Mouse (Mus musculus) embryonic facial prominence, embryonic 11.5 days (tissue): ENCODE measurements around the gene Zfp819. TPM values are rescaled to one million over a fixed set of nuclear protein-coding genes. Genes with fewer than 3 reads are reported as not detected.

Source experiments
- ATAC-seq: fragments of 200-750 bp; cut with Nextera tagmentation; replicated peaks from 2 replicates; pipeline ENCODE4 v1.8.0; 2017; ENCODE audit warnings: low read depth; ENCODE audit not compliant: insufficient number of reproducible peaks, low FRiP score, low TSS enrichment
- DNase-seq: peaks from one replicate; pipeline ENCODE4 v3.0.0-alpha.2; 2015; ENCODE audit warnings: low spot score
- H3K27ac ChIP-seq: fragments of 300-500 bp; sonication (generic); replicated peaks from 2 replicates; pipeline ENCODE4 v1.5.1; 2014; ENCODE audit warnings: mild to moderate bottlenecking, low read depth, low read length, control low read depth
- H3K27me3 ChIP-seq: fragments of 300-500 bp; sonication (generic); 2 replicates; pipeline ENCODE4 v1.6.1; 2014; ENCODE audit warnings: mild to moderate bottlenecking, low read length, moderate library complexity, mixed read lengths; ENCODE audit not compliant: control insufficient read depth, insufficient read depth
- H3K36me3 ChIP-seq: fragments of 300-500 bp; sonication (generic); replicated peaks from 2 replicates; pipeline ENCODE4 v1.6.1; 2014; ENCODE audit warnings: low read depth, mild to moderate bottlenecking, low read length, moderate library complexity, mixed read lengths; ENCODE audit not compliant: control insufficient read depth, insufficient read depth
- H3K4me1 ChIP-seq: fragments of 300-500 bp; sonication (generic); 2 replicates; pipeline ENCODE4 v1.6.1; 2014; ENCODE audit warnings: low read length, mixed read lengths; ENCODE audit not compliant: control insufficient read depth, insufficient read depth
- H3K4me2 ChIP-seq: fragments of 300-500 bp; sonication (generic); 2 replicates; pipeline ENCODE4 v1.6.1; 2014; ENCODE audit warnings: low read depth, mild to moderate bottlenecking, control low read depth, low read length, moderate library complexity
- H3K4me3 ChIP-seq: fragments of 300-500 bp; sonication (generic); 2 replicates; pipeline ENCODE4 v1.5.1; 2014; ENCODE audit warnings: low read depth, low read length, control low read depth
- H3K9ac ChIP-seq: fragments of 300-500 bp; sonication (generic); replicated peaks from 2 replicates; pipeline ENCODE4 v1.6.1; 2014; ENCODE audit warnings: mild to moderate bottlenecking, control low read depth, low read length
- H3K9me3 ChIP-seq: fragments of 300-500 bp; sonication (generic); replicated peaks from 2 replicates; pipeline ENCODE4 v1.6.1; 2016; ENCODE audit warnings: mild to moderate bottlenecking, low read length, inconsistent platforms, mixed read lengths; ENCODE audit not compliant: control insufficient read depth
- WGBS: fragments of 180-500 bp; shearing (Covaris S2); extraction: QIAGEN DNeasy Blood & Tissue Kit; methylation state at CpG from one replicate; pipeline ENCODE4 v1.1.7; 2014; 5-methylcytosine and 5-hydroxymethylcytosine counted together
- polyA plus RNA-seq: library from polyadenylated mRNA; unstranded; fragments of >200 nt; fragmentation: Nextera tagmentation; extraction: Ambion mirVana; gene quantifications from 2 replicates; pipeline ENCODE4 v1.2.1, GENCODE M21; 2014

Zfp819 gene
- polyA plus RNA-seq, result 0.14 and 0.67 TPM in 2 replicates

DNA sequence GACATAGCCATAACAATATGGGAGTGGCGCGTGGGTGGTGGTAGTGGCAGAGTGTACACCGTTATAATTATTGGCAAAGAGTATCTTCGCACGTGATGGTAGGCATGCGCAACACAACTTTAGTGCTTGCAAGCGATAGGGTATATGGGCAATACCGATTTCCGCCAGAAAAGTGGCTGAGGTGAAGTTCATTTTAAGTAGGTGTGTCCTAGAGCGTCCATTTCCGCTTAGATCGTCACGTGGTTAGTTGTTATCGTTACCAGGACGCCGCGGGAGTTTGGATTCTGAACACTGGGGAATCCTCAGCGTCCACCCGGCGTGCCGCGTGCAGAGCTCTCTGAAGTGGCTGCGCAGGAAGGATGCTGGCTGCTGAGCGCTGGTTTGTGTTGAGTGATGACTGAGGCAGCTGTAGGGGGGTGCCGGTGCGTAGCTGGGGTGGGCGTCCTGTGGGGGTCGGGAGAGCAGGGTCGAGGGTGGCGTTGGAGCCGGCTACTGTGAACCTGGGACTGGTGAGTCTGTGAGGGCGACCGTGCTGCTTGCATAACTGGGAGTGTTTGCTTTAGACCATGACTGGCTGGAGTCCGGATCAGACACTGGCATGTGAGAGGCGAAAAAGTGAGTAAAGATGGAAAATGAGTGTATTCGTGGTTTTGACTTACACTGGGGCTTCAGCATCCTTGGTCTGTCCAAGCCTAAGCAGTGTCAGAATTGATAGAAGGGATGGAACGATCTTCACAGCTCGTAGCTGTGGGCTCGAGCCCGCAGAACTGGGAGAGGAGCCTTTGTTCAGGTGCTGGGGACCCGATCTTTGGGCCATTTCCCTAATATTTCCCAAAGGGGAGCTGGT, at the start of gene Zfp819:
Zfp819 (plus strand) TSS at position 274 of the 847 bp plus-strand sequence.
- peak; percentile 88 for DNase-seq
- Histone ChIP-seq H3K9me3 (no peaks in the 10 kb centered on the region), H3K36me3 (no peaks in the 10 kb centered on the region), H3K4me3 (peak within 1 kb of the TSS; percentile 41), H3K27me3 (no peaks in the 10 kb centered on the region), H3K4me1 (no peaks in the 10 kb centered on the region), H3K27ac (no peak within 1 kb of the TSS), H3K9ac (peak within 1 kb of the TSS; percentile 57), H3K4me2 (peak within 1 kb of the TSS; percentile 83)
- ATAC-seq, result peak; percentile 90
- WGBS, result 12% methylated on average over 41 of the region's 41 CpGs

GRCm38 (mm10) chr7:43562006-43562633, 44.8 kb upstream of the Zfp819 start, which contains the start of gene Zfp658:
TSS of gene Zfp658 (plus strand) at chr7:43562256.
- Histone ChIP-seq H3K27ac (peak within 1 kb of the TSS; percentile 82), H3K4me1 (peaks cover 3% of the 10 kb centered on the region; the same call in 1 of the 2 replicates), H3K9ac (peak within 1 kb of the TSS; percentile 85), H3K27me3 (no peaks in the 10 kb centered on the region), H3K36me3 (no peaks in the 10 kb centered on the region), H3K4me2 (peak within 1 kb of the TSS; percentile 71), H3K9me3 (no peaks in the 10 kb centered on the region), H3K4me3 (peak within 1 kb of the TSS; percentile 70)
- DNase-seq (peak; percentile 95), ATAC-seq (peak; percentile 90)
- under 1% methylated on average over 27 of the region's 27 CpGs for WGBS

DNA sequence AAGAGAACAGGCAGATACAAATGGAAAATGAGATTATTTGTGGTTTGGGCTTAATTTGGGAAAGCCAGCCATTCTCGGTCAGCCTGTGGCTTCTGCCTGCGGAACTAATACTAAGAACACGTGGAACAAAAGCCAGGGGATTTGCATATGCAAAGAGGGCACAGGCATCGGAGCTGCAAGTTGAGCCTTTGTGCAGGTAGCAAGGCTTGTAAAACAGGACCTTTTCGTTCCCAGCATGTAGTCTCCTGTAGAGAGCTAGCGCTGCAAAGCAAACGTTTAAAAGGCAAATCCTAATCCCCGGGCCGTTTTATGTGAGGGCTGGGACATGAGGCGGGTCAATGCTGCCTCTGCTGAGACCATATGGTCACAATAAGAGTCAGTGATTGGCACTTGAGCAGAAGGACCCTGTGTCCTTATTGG, 44.3 kb upstream of the Zfp819 start:
- peak; percentile 53 for DNase-seq
- no peaks in the 10 kb centered on the region for H3K9me3 ChIP-seq
- H3K4me1 ChIP-seq, result peaks cover 3% of the 10 kb centered on the region; the same call in 1 of the 2 replicates
- ATAC-seq, result no peak
- H3K4me3 ChIP-seq, result peak overlapping the region; percentile 70
- H3K27ac ChIP-seq, result peak overlapping the region; percentile 82; the same call in 1 of the 2 replicates
- no peaks in the 10 kb centered on the region for H3K36me3 ChIP-seq
- peak overlapping the region; percentile 71 for H3K4me2 ChIP-seq
- H3K27me3 ChIP-seq, result no peaks in the 10 kb centered on the region
- under 1% methylated on average over 10 of the region's 10 CpGs for WGBS
- peak overlapping the region; percentile 85 for H3K9ac ChIP-seq

DNA sequence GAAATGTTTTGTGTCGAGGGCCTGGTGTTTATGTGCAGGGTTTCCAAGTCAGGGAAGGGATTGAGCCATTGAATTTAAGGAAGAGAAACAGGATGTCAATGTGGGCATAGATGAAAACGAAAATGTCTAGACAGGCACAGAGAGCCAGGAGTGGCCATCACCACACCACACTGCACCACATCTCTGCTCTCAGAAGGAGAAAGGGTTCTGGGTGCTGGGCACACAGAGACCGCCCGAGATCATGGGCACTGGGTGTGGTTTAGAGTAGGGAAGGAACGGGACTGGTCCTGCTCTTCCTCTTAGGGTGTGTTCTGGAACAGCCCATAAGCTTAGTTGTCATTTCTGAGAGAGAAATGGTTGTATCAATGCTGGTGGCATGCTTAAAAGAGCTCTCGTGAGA, 43.7 kb upstream of the Zfp819 start:
- H3K4me3 ChIP-seq, result peak overlapping the region; percentile 70
- peak overlapping the region; percentile 85 for H3K9ac ChIP-seq
- peaks cover 3% of the 10 kb centered on the region; the same call in 1 of the 2 replicates for H3K4me1 ChIP-seq
- ATAC-seq (no peak), DNase-seq (no peak)
- peak overlapping the region; percentile 71 for H3K4me2 ChIP-seq
- no peak overlapping the region for H3K27ac ChIP-seq
- no peaks in the 10 kb centered on the region for H3K27me3 ChIP-seq
- no peaks in the 10 kb centered on the region; the same call in 1 of the 2 replicates for H3K36me3 ChIP-seq
- H3K9me3 ChIP-seq, result no peaks in the 10 kb centered on the region
- 55% methylated on average over 6 of the region's 6 CpGs for WGBS

GRCm38 (mm10) chr7:43571216-43571615, 35.8 kb upstream of the Zfp819 start:
- no peak for ATAC-seq
- Histone ChIP-seq H3K9ac (no peak overlapping the region), H3K4me2 (no peak overlapping the region), H3K27ac (no peak overlapping the region), H3K27me3 (no peaks in the 10 kb centered on the region), H3K4me3 (no peak overlapping the region), H3K9me3 (no peaks in the 10 kb centered on the region), H3K4me1 (no peaks in the 10 kb centered on the region), H3K36me3 (peaks cover 14% of the 10 kb centered on the region)
- DNase-seq, result no peak
- 85% methylated on average over 2 of the region's 2 CpGs for WGBS

DNA sequence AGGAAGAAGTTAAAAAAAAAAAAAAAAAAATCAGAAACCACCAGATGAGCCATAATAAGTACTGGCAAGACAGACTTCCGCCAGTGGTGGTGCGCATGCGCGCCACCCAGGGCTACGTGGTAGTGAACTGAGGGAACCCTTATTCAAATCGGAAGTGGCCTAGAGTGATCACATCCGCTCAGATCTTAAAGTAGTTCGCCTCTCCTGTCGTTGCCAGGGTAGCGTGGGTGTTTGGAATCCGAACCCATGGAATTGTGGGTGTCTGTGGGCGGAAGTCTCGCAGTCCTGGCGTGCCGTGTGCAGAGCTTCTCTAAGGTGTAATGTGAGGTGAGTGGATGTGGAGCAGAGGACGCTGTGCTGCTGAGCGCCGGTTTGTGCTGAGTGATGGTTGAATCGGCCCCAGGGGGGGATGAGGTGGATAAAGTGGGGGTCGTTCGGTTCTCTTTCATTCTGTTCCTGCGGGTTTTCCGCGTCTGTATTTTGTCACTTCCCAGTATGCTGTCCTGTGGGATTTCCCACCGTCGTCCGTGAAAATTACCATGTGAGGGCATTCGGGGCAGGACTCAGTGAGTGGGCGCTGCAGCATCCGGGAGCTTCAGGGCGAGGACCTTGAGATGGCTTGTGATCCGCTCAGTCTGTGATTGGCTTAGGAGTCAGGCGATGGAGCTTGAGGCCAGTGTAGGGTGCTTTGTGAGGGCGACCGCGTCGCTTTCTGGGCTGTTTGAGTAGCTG, 27.4 kb upstream of the Zfp819 start, which contains the start of gene Zfp719:
Zfp719 (plus strand) TSS at position 171 of the 732 bp plus-strand sequence.
- H3K4me1 ChIP-seq, result no peaks in the 10 kb centered on the region
- DNase-seq, result peak; percentile 96
- H3K27ac ChIP-seq, result peak within 1 kb of the TSS; percentile 72
- no peaks in the 10 kb centered on the region for H3K27me3 ChIP-seq
- H3K36me3 ChIP-seq, result peaks cover 3% of the 10 kb centered on the region
- H3K4me3 ChIP-seq, result peak within 1 kb of the TSS; percentile 74
- H3K4me2 ChIP-seq, result peak within 1 kb of the TSS; percentile 62
- peak within 1 kb of the TSS; percentile 80 for H3K9ac ChIP-seq
- under 1% methylated on average over 37 of the region's 37 CpGs for WGBS
- no peaks in the 10 kb centered on the region for H3K9me3 ChIP-seq
- peak; percentile 96 for ATAC-seq

GRCm38 (mm10) chr7:43580526-43580925, 26.4 kb upstream of the Zfp819 start:
- Histone ChIP-seq H3K4me1 (no peaks in the 10 kb centered on the region), H3K36me3 (peaks cover 4% of the 10 kb centered on the region), H3K9ac (peak overlapping the region; percentile 80), H3K4me2 (peak overlapping the region; percentile 62), H3K27me3 (no peaks in the 10 kb centered on the region), H3K4me3 (peak overlapping the region; percentile 74), H3K9me3 (no peaks in the 10 kb centered on the region), H3K27ac (no peak overlapping the region)
- ATAC-seq, result no peak
- 70% methylated on average over 5 of the region's 5 CpGs for WGBS
- no peak for DNase-seq
